In the genomic region with DNA sequence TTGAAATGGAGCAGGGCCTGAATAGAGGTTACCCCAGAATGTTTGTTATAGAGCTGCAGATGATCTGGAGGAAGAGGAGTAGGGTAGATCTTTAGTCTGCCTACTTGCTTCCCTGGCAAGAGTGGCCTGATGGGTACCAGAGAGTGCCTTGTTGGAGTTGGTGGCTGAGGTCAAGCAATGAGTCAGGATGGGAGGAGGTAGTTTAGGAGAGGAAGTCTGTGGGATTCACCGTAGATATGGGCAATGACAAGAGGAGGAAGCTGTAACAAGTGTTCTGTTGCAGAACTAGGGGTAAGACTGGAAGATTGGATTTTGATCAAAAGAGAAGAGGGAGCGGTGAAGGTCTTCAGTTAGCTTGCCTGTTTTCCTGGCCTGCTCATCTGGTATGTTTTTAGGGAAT, we compare ENCODE assay signal across 19 mouse cellular contexts.
"Had no signal": no experiment of that assay in that cellular context is flagged by ENCODE, and none has a peak within 500 bp of the region (broad histone marks: within the 10 kb centered on the region; RNA-seq: fewer than 3 reads in every experiment).

No protein-coding gene starts in this region.

- H3K9ac ChIP-seq: liver, embryonic 14.5 days; lung, embryonic 15.5 days; midbrain, embryonic 13.5 days; midbrain, embryonic 15.5 days; neural tube, embryonic 12.5 days; stomach, embryonic 15.5 days had no signal

- H3K4me3 ChIP-seq: lung, embryonic 15.5 days; midbrain, embryonic 10.5 days; midbrain, embryonic 13.5 days; midbrain, embryonic 15.5 days; neural tube, embryonic 12.5 days; stomach, embryonic 15.5 days had no signal

- H3K36me3 ChIP-seq: lung, embryonic 15.5 days; midbrain, embryonic 10.5 days; midbrain, embryonic 13.5 days; midbrain, embryonic 15.5 days; neural tube, embryonic 12.5 days; stomach, embryonic 15.5 days had no signal

- DNase-seq: lung, adult 18-20 months; lung, postnatal 14 days; lung, postnatal 36 days; right cerebral cortex, postnatal 25 days; right cerebral cortex, postnatal 4 days; spleen, adult 18-20 months; thymus, adult 2 months; thymus, postnatal 25 days; thymus, postnatal 4 days had no signal

- H3K27ac ChIP-seq: liver, embryonic 14.5 days; lung, embryonic 15.5 days; macrophage; midbrain, embryonic 10.5 days; midbrain, embryonic 13.5 days; midbrain, embryonic 15.5 days; neural tube, embryonic 12.5 days; stomach, embryonic 15.5 days; stomach, postnatal 0 days had no signal

- H3K27me3 ChIP-seq: lung, embryonic 15.5 days; midbrain, embryonic 13.5 days; midbrain, embryonic 15.5 days; neural tube, embryonic 12.5 days; stomach, embryonic 15.5 days had no signal

- H3K9me3 ChIP-seq: lung, embryonic 15.5 days; midbrain, embryonic 10.5 days; midbrain, embryonic 13.5 days; midbrain, embryonic 15.5 days; neural tube, embryonic 12.5 days; stomach, embryonic 15.5 days had no signal

- ATAC-seq: lung, postnatal 0 days; midbrain, embryonic 13.5 days; midbrain, embryonic 15.5 days had no signal

- H3K4me1 ChIP-seq: lung, embryonic 15.5 days; midbrain, embryonic 10.5 days; midbrain, embryonic 13.5 days; midbrain, embryonic 15.5 days; neural tube, embryonic 12.5 days; stomach, embryonic 15.5 days had no signal
